Mouse (Mus musculus): ENCODE results near the gene Slc25a19. TPM values are rescaled to one million over a fixed set of nuclear protein-coding genes. Genes with fewer than 3 reads are reported as not detected.
A peak's percentile ranks its signal among the peaks of the same experiment; 100 is the strongest.

Slc25a19 gene
- polyA plus RNA-seq, 1 experiment from 2014 or later = 27.8 TPM

DNA sequence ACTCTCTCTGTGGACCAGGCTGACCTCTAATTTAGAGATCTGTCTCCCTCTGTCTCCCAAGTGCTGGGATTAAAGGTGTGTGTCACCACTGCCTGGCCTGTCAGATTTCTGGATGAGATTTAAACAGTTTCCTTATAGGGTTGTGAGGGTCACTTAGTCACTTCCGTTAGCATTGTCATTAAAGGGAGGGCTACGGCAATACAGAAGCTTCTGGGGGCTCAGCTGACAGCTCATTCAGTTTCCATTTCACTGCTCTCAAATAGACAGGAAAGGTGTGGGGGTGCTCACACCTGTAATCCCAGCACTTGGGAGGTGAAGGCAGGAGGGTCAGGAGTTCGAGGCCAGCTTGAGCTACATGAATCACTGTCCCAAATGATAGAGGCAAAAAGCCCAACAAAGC, 8.9 kb upstream of the Slc25a19 start:
- 81% methylated on average over 3 of the region's 3 CpGs for WGBS
- DNase-seq (ENCODE audit: low spot score) = no peak
- H3K4me1 ChIP-seq = peaks cover 9% of the 10 kb centered on the region
- H3K9me3 ChIP-seq (replicated peaks) = no peaks in the 10 kb centered on the region
- H3K36me3 ChIP-seq = 0 out of 2 replicates have a peak, but pooled peaks cover under 1% of the 10 kb centered on the region
- no peak overlapping the region for H3K27ac ChIP-seq
- no peaks in the 10 kb centered on the region for H3K27me3 ChIP-seq (ENCODE audit: low read depth, poor library complexity, severe bottlenecking)
- H3K4me3 ChIP-seq = no peak overlapping the region

DNA sequence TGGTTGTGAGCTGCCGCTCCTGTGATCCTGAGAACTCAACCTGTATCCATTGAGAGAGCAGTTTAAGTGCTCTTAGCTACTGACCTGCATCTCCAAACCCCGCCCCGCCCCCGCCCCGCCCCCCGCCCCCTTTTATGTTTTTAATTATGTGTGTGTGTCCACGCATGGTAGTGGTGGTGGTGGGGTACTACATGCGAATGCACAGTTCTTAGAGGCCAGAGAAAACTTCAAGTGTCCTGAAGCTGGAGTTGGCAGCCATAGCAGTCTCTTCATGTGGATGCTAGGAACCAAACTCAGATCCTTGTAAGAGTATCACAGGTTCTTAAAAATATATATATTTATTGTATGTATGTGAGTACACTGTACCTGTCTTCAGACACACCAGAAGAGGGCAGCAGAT, 7.4 kb upstream of the Slc25a19 start:
- 65% methylated on average over 8 of the region's 8 CpGs for WGBS
- H3K27ac ChIP-seq = no peak overlapping the region
- no peaks in the 10 kb centered on the region for H3K27me3 ChIP-seq (ENCODE audit: low read depth, poor library complexity, severe bottlenecking)
- H3K4me3 ChIP-seq = no peak overlapping the region
- H3K36me3 ChIP-seq = no peaks in the 10 kb centered on the region
- DNase-seq (ENCODE audit: low spot score) = no peak
- no peaks in the 10 kb centered on the region for H3K9me3 ChIP-seq (replicated peaks)
- H3K4me1 ChIP-seq = peaks cover 9% of the 10 kb centered on the region; the same call in 1 of the 2 replicates

DNA sequence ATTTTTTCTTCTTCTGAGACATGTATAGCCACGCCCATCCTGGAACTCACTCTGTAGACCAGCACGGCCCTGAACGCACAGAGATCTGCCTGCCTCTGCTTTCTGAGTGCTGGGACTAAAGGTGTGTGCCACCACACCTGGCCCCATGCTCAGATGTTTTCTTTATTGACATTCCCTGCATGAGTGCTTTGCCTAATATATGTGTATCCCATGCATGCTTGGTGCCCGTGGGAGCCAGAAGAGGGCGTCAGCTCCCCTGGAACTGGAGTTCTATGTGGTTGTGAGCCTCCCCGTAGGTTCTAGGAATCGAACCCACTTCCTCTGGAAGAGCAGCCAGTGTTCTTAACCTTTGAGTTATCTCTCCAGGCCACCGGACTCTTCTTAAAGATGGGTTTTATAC, 6.9 kb upstream of the Slc25a19 start:
- 84% methylated on average over 8 of the region's 8 CpGs for WGBS
- Histone ChIP-seq H3K9me3 (replicated peaks) (no peaks in the 10 kb centered on the region), H3K36me3 (no peaks in the 10 kb centered on the region), H3K4me3 (no peak overlapping the region), H3K27me3 (ENCODE audit: low read depth, poor library complexity, severe bottlenecking) (no peaks in the 10 kb centered on the region), H3K4me1 (peaks cover 9% of the 10 kb centered on the region; the same call in 1 of the 2 replicates), H3K27ac (no peak overlapping the region)
- no peak for DNase-seq (ENCODE audit: low spot score)

DNA sequence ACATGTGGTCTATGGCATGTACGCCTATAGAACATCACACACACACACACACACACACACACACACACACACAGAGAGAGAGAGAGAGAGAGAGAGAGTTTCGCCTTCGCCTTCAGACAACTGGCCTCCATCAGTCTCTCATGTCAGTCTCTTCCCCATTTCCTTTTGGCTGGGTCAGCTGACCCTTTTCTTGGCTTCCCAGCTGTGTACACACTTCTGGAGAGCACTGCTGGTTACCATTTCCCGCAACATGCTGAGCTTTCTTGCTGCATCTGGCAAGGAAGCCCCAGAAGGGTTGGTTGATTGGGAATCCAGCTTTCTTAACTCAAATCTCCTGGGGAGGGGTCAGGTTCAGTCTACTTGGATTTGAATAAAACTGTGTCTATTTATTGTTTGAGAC, 6.0 kb upstream of the Slc25a19 start:
- Histone ChIP-seq H3K36me3 (no peaks in the 10 kb centered on the region), H3K9me3 (replicated peaks) (no peaks in the 10 kb centered on the region), H3K4me3 (no peak overlapping the region), H3K27ac (no peak overlapping the region), H3K4me1 (peaks cover 6% of the 10 kb centered on the region; the same call in 1 of the 2 replicates), H3K27me3 (ENCODE audit: low read depth, poor library complexity, severe bottlenecking) (no peaks in the 10 kb centered on the region)
- no peak for DNase-seq (ENCODE audit: low spot score)
- WGBS = 75% methylated on average over 4 of the region's 4 CpGs

DNA sequence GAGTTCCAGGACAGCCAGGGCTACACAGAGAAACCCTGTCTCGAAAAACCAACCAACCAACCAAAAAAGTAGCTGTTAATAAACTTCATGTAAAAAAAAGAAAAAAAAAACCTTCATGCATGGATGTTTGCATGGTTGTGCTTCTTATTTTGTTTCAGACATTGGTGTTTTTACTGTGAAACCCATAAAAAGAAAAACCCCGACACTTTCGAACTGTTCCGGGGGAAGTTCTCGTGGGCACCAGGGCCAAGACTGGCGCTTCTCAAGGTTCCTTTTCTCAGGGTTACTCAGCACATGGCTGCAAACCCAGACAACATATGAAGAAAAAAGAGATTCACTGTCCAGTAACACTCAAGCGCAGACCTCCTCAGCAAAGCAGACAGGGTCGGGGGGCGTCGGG, 4.8 kb upstream of the Slc25a19 start:
- Histone ChIP-seq H3K27ac (no peak overlapping the region), H3K36me3 (no peaks in the 10 kb centered on the region), H3K9me3 (replicated peaks) (no peaks in the 10 kb centered on the region), H3K4me1 (peaks cover 8% of the 10 kb centered on the region; the same call in 1 of the 2 replicates), H3K27me3 (ENCODE audit: low read depth, poor library complexity, severe bottlenecking) (no peaks in the 10 kb centered on the region), H3K4me3 (no peak overlapping the region)
- no peak for DNase-seq (ENCODE audit: low spot score)
- WGBS = 91% methylated on average over 10 of the region's 10 CpGs

DNA sequence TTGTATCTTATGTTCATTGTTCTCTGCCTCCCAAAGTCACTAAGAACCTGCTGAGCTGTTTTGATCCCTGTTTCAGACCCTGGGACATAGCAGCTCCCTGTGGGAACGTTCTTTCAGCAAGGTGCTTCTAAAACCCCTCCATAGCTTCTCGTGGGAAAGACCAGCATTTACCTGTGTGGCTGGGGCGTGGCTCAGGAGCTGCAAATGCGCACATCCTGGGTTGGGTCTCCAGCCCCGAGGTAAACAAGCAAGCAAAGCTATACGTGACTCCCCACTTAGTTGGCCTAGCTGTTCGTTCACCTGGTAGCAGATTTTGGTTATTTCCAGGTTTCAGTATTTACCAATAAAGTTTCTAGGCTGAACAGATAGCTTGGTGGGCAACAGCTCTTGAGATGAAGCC, 4.2 kb upstream of the Slc25a19 start:
- Histone ChIP-seq H3K9me3 (replicated peaks) (no peaks in the 10 kb centered on the region), H3K27ac (no peak overlapping the region), H3K36me3 (no peaks in the 10 kb centered on the region), H3K4me1 (peaks cover 14% of the 10 kb centered on the region), H3K27me3 (ENCODE audit: low read depth, poor library complexity, severe bottlenecking) (no peaks in the 10 kb centered on the region), H3K4me3 (no peak overlapping the region)
- WGBS = 70% methylated on average over 7 of the region's 7 CpGs
- DNase-seq (ENCODE audit: low spot score) = no peak

DNA sequence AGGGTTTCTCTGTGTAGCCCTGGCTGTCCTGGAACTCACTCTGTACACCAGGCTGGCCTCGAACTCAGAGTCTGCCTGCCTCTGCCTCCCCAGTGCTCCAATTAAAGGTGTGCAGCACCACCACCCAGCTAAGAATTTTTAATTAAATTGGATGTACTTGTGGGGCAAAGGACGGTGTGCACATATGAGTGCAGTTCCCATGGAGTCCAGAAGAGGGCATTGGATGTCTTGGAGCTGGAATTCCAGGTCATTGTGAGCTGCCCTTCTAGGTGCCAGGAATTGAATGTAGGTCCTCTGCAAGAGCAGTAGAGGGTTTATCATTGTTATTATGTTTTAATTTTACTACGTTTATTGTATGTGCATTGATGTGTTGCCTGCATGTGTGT, 3.4 kb upstream of the Slc25a19 start:
- H3K4me1 ChIP-seq = peaks cover 19% of the 10 kb centered on the region
- H3K27ac ChIP-seq = no peak overlapping the region
- WGBS = 13% methylated on average over 3 of the region's 3 CpGs
- H3K9me3 ChIP-seq (replicated peaks) = no peaks in the 10 kb centered on the region
- H3K27me3 ChIP-seq (ENCODE audit: low read depth, poor library complexity, severe bottlenecking) = no peaks in the 10 kb centered on the region
- H3K4me3 ChIP-seq = no peak overlapping the region
- no peak for DNase-seq (ENCODE audit: low spot score)
- no peaks in the 10 kb centered on the region for H3K36me3 ChIP-seq

DNA sequence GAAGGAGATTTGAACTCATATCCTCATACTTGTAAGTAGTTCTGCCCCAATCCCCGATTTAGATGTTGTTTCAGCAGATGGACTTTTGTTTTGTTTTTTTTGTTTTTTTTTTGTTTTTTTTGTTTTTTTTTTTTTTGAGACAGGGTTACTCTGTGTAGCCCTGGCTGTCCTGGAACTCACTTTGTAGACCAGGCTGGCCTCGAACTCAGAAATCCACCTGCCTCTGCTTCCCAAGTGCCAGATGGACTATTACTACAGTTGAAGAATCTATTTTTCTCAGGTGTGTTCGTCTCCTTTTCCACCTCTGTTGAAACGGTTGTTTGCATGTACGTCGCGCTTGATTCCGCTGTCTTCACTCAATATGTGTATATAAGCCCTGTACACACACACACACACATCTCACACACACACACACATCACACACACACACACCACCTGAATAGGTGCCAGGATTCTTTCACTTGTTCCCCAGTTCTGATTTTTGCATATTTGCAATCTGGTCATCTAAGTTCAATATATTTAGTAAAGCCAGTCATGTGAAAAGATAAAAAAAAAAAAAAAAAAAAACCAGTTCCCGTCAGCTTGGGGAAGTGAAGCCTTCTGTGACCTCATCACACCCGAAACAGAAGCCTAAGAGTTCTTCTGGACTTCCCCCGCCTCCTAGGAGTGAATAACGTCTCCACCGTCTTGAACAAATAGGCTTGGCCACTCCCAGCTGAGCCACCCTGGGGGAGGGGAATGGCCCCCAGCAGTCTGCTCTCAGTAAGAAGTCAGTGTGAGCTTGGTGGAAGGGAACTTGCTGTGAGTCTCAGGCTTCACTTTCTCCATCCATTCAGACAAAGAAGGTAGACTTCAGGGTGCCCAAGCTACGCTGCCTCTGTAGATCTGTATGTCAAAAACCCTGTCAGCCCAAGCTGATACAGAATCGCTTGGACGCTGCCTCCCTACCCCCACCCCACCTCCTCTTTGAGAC, 2.7 kb upstream of the Slc25a19 start:
- H3K27ac ChIP-seq = no peak overlapping the region
- WGBS = 54% methylated on average over 16 of the region's 16 CpGs
- no peak overlapping the region for H3K4me3 ChIP-seq

DNA sequence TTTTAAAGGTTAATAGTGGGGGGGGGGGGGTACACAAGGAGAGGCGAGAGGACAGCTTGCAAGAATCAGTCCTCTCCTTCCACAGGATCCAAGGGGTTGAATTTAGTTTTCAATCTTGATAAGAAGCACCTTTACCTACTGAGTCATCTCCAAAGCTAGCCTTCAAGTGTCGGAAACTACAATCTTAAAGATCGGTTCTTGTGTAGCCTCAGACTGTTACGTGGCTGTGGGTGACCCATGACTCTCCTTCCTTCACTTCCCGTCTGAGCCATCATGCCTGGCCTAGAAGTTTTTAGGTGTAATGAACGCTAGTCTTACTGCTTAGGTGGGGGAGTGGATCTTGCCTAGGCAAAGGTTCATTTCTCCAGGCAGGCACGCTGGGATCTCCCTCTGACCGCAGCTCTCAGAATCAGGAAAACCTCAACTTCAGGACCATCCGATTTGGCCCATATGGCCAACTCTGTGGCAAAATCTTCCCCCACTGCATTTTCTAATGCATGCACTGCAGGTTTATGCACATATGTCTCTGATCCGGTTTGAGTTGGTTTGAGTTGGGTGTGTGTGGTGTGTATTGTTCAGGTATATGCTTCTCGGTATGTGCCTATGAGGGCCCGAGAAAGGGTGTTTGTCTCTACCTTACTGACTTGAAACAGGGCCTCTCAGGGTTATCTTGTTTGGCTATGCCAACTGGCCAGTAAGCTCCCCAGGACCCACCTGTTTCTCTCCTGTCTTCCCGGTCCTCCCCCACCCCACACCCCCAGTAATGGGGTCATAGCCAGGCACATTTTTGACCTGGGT, 1.8 kb upstream of the Slc25a19 start:
- Histone ChIP-seq H3K4me1 (peaks cover 19% of the 10 kb centered on the region), H3K27ac (no peak overlapping the region), H3K4me3 (no peak overlapping the region), H3K36me3 (0 out of 2 replicates have a peak, but pooled peaks cover 4% of the 10 kb centered on the region), H3K9me3 (replicated peaks) (no peaks in the 10 kb centered on the region), H3K27me3 (ENCODE audit: low read depth, poor library complexity, severe bottlenecking) (no peaks in the 10 kb centered on the region)
- WGBS = 89% methylated on average over 13 of the region's 13 CpGs
- no peak for DNase-seq (ENCODE audit: low spot score)

More for the DNA sequence above, 2.7 kb upstream of the Slc25a19 start:
- no peak for DNase-seq (ENCODE audit: low spot score)
- H3K9me3 ChIP-seq (replicated peaks) = no peaks in the 10 kb centered on the region
- H3K27me3 ChIP-seq (ENCODE audit: low read depth, poor library complexity, severe bottlenecking) = no peaks in the 10 kb centered on the region
- peaks cover 19% of the 10 kb centered on the region for H3K4me1 ChIP-seq
- no peaks in the 10 kb centered on the region for H3K36me3 ChIP-seq

DNA sequence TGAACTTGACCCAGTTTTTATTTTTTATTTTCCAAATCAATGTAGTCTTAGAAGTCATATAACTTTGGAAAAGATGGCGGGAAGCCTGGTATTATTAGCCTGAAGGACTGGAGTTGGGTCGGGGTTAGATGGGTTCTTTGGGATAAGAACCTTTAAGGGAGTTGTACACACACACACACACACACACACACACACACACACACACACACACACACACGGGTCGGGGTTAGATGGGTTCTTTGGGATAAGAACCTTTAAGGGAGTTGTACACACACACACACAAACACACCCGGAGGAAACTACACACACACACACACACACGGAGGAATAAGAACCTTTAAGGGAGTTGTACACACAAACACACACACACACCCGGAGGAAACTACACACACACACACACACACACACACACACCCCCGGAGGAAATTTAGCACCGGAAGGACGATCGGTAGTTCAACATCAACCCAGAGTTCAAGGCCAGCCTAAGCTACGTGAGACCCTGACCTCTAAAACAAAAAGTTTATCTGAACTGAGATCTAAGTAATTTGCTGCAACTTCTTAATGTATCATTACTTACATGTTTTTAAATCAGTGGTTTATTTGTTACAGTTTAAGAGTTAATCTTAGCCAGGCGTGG, 488 bp upstream of the Slc25a19 start:
- Histone ChIP-seq H3K36me3 (peaks cover 9% of the 10 kb centered on the region), H3K9me3 (replicated peaks) (no peaks in the 10 kb centered on the region), H3K4me1 (peaks cover 19% of the 10 kb centered on the region), H3K27ac (peak overlapping the region; percentile 80), H3K27me3 (ENCODE audit: low read depth, poor library complexity, severe bottlenecking) (no peaks in the 10 kb centered on the region), H3K4me3 (peak overlapping the region; percentile 71)
- DNase-seq (ENCODE audit: low spot score) = no peak
- 54% methylated on average over 13 of the region's 13 CpGs for WGBS

DNA sequence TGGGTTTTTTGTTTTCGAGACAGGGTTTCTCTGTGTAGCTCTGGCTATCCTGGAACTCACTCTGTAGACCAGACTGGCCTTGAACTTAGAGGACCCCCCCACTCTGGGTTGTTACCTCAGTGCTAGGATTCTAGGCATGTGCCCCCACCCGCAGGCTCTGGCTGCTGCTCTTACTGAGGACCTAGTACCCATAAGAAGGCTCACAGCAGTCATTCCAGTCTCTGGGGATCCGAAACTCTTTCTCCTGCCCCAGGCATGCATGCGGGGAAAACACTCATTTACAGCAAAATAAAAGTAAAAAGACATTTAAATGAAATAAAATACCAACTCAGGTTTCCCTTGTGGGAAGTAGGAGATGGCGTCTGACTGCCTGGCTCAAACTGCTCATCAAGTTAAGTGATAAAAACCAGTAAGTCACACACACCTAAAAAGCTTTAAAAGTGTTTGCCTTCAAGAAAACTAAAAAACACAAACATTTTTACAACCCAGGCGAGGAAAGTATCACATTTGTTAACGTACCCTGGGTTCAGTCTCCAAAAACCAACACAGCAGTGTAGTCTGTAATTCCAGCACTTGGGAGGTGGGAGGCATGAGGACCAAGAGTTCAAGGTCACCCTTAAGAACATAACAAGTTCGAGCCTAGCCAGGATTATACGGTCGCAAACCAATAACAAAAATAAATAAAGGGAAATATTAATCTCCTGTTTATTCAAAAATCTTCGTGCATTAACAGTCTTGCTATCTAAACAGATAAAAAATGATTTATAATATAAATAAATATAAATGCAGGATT, 1.1 kb downstream of the Slc25a19 start:
- no peak overlapping the region for H3K27ac ChIP-seq
- peaks cover 25% of the 10 kb centered on the region for H3K36me3 ChIP-seq
- peak overlapping the region; percentile 71 for H3K4me3 ChIP-seq
- H3K9me3 ChIP-seq (replicated peaks) = no peaks in the 10 kb centered on the region
- WGBS = 55% methylated on average over 11 of the region's 11 CpGs
- DNase-seq (ENCODE audit: low spot score) = no peak
- no peaks in the 10 kb centered on the region for H3K27me3 ChIP-seq (ENCODE audit: low read depth, poor library complexity, severe bottlenecking)
- peaks cover 19% of the 10 kb centered on the region for H3K4me1 ChIP-seq

DNA sequence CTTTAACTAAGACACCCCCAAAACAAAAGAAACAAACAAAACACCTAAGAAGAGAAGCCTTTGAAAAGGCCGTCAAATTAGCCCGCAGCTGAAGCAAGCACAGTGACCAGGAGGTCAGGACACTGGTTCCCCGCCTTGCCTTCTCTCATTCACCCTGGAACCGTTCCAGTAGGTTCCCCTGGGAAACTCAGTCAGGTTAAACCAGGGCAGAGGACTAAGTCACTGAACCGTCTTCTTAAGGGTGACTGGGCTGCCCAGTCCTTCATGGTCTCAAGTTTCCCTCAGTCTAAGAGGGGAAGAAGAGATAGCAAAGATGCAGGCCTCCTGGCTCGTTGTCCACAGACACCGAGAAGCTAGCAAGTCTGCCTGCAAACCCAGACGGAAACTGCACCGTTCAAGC, 2.2 kb downstream of the Slc25a19 start:
- Histone ChIP-seq H3K36me3 (peaks cover 32% of the 10 kb centered on the region), H3K9me3 (replicated peaks) (no peaks in the 10 kb centered on the region), H3K27ac (no peak overlapping the region), H3K4me1 (peaks cover 14% of the 10 kb centered on the region), H3K27me3 (ENCODE audit: low read depth, poor library complexity, severe bottlenecking) (no peaks in the 10 kb centered on the region), H3K4me3 (no peak overlapping the region)
- DNase-seq (ENCODE audit: low spot score) = no peak
- WGBS = 85% methylated on average over 9 of the region's 9 CpGs
